Mouse (Mus musculus): ENCODE measurements around the gene Mink1.

Mink1 gene

GRCm38 (mm10) chr11:70594253-70594989, 31.7 kb downstream of the Mink1 start:
- no peak for DNase-seq (ENCODE audit: low read depth)

DNA sequence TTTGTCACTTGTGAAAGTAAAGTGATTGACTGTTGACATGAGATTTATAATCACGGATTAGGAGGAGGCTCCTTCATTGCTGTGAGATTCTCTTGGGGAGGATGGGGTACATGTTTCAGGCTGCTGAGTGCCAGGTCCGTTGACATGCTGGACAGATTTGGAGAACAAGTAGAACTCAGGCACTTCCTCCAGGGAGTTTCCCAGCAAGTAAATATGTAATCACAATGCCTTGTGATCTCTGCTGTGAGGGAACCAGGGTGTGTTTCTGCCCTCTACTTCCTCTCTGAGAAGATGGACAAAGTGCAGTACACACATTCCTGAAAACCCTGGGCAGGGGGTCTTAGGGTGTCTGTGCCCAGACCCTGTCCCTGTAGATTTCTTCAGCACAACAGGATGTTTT, 33.0 kb downstream of the Mink1 start:
- DNase-seq (ENCODE audit: low read depth): no peak

DNA sequence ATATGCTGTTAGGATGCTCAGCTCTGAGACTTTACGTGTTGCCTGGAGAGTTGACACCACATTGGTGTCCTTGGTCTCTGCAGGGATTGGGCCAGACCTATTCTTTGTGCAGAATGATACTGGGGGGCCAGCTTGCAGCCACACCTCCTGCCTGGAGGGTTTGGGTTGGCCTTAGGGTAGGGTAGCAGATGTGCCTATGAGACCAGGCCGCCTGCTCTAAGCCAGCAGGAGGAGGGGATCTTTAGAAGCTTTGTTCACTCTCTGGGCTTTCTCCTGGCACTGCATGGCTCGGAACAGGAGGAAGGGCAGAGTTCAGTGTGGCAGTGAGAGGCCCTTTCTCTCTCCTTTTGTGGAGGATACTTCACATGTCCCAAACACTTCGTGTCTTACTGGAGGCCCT, 33.4 kb downstream of the Mink1 start:
- no peak for DNase-seq (ENCODE audit: low read depth)

DNA sequence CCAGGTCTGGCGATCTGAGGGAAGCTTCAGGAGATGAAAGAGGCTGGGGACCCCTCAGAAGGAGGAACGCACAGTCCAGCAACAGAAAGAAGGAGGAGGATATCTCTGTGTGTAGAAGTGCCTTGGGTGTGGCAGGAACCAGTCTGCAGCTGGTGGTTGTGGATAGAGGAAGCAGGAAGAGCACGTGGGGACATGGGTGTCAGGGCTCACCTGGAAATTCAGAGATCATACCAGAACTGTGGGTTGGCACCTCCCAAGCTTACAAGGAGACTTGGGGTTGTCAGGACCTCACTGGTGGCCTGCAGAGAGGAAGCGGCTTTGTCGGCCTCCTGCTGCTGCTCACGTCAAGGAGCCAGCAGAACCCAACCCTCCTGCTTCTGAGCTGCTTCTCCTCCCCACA, 34.6 kb downstream of the Mink1 start:
- no peak for DNase-seq (ENCODE audit: low read depth)

DNA sequence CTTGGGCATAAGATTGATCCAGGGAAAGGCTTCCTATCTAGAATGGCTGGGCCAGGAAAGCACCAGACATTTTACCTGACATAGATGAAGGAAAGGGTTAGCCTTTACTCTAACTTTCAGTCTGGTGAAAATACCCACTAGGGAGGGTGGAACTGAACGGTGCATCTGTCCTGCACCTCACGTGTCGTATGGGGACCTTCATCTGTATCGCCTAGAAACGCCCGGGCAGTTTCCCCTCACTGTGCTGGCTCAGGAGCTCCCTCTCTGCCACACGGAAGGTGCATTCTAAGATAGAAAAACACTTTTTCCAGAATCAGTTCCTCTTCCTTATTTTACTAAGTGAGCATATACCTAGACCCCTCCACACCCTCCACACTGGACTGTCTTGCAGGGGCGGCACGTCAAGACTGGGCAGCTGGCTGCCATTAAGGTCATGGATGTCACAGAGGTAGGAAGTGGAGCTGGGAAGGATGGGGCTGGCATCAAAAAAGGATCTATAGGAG, 35.8 kb downstream of the Mink1 start:
- no peak for DNase-seq (ENCODE audit: low read depth)

DNA sequence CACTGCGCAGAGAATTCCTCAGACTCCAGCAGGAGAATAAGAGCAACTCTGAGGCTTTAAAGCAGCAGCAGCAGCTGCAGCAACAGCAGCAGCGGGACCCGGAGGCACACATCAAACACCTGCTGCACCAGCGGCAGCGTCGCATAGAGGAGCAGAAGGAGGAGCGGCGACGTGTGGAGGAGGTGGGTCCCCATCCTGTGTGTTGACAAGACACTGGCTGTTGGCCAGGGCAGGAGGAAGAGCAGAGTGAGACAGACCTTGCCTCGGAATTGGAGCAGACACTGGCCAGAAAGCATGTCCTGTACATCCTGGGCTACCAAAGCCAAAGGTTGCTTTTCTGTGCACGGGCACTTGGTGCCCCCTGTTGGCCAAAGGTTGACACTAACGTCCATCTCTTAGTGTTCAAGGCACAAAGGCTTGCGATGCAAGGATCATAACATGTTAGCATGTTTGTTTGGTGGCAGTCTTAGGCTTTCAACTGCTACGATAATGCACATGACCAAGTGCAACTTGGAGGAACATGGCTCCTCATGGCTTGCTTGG, 42.4 kb downstream of the Mink1 start:
- peak; percentile 44 for DNase-seq (ENCODE audit: low read depth)

- no peak for DNase-seq (ENCODE audit: low read depth)
These were observed 44.0 kb downstream of the Mink1 start for GRCm38 (mm10) chr11:70606717-70607116.

DNA sequence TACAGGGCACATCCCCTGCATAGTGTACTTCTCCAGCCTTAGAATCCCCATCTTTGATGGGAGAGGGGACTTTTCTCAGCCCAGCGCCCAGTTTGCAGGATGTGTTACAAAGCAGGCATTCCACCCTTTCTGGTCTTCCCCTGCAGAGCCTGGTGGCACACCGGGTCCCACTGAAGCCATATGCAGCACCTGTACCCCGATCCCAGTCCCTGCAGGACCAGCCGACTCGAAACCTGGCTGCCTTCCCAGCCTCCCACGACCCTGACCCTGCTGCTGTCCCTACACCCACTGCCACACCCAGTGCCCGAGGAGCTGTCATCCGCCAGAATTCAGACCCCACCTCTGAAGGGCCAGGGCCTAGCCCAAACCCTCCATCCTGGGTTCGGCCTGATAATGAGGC, 44.9 kb downstream of the Mink1 start:
- no peak for DNase-seq (ENCODE audit: low read depth)

- no peak for DNase-seq (ENCODE audit: low read depth)
These were observed 45.8 kb downstream of the Mink1 start for GRCm38 (mm10) chr11:70608381-70609066.

- no peak for DNase-seq (ENCODE audit: low read depth)
These were observed 48.1 kb downstream of the Mink1 start for GRCm38 (mm10) chr11:70610752-70611151.

DNA sequence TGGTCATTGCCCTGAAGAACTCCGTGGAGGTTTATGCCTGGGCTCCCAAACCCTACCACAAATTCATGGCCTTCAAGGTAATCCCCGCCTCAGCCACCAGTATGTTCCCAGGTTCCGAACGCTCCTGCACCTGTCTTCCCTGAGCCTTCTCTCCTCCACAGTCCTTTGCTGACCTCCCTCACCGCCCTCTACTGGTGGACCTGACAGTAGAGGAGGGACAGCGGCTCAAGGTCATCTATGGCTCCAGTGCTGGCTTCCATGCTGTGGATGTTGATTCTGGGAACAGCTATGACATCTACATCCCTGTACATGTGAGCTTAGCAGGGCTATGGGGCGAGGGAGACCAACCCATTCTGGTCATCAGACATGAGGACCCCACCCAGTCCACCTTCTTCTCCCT, 49.8 kb downstream of the Mink1 start:
- DNase-seq (ENCODE audit: low read depth): no peak

DNA sequence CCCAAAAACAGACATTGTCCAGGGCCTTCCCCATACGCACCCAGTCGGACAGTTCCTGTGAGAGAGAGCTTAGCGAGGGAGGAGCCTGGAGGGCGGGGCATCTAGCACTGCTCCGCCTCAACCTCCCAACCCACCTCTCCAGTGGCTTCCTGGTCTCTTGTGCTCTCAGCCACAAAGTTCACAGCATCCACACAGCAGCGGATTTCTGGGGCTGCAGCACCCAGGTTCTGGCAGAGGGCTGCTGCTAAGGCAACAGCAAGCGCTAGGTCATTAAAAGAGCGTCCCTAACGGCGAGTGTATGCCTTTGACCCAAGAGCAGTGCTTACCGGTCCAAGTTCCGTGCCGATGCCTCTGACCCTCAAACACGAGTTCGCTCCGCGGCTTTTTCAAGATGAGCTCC, 52.4 kb downstream of the Mink1 start:
- DNase-seq (ENCODE audit: low read depth): peak; percentile 39

- DNase-seq (ENCODE audit: low read depth): no peak
These were observed 52.9 kb downstream of the Mink1 start, which contains the start of gene 4930544D05Rik for GRCm38 (mm10) chr11:70615516-70616093. Gene 4930544D05Rik (plus strand): TSS chr11:70615848.

DNA sequence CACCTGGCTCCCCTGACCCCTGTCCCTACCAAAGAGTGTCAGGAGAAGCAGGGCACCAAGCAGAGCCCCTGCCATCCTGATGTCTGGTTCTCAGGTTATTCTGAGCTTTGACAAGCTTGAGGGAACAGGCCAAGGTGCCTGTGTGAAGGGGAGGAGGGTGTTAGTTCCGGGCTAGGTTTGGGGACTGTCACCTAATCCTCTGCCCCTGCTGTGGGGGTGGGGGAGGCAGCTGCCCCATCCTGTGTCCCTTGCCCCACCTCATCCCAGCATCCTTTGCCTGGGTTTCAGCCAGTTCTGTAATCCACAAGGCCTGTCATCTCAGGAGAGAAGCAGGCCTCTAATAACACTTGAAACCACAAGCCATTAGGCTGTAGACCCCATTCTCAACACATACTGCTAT, 56.4 kb downstream of the Mink1 start, which contains the start of gene Chrne:
Chrne (minus strand) TSS at position 116 of the 400 bp plus-strand sequence.
- DNase-seq (ENCODE audit: low read depth): no peak

DNA sequence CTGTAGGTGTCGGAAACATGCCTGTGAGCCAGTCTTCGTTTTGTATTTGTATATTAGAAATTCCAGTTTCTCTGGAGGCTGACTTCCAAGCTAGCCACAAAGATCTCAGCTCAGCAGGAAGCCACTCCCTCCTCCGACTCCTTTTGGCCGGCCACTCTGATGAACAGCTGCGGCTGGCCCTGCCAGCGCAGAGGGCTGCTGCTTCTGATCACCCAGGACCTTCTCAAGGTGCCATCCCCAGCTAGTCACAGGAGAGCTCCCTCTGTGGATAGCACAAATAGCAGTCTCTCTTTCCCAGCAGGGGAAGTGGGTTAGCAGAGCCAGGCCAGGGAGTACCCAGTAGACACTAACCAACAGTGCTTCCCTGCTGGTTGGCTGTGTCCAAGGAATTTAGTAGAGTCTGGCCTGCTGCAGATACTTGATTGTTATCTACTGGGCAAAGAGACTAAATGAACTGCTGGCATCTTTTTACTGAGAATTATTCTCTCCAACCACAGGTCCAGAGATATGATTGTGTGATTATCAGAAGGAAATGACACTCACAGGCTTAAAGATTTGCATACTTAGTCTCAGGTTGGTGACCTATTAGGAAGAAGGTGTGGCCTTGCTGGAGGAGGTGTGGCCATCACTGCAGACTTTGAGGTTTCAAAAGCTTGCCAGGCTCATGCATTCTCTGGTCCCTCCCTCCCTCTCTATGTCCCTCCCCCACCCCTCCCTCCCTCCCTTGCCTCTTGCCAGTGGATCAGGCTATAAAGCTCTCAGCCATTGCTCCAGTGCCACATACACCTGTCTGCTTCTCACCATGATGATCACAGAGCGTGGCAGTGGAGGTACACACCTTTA, 59.5 kb downstream of the Mink1 start:
- DNase-seq (ENCODE audit: low read depth): peak; percentile 40

DNA sequence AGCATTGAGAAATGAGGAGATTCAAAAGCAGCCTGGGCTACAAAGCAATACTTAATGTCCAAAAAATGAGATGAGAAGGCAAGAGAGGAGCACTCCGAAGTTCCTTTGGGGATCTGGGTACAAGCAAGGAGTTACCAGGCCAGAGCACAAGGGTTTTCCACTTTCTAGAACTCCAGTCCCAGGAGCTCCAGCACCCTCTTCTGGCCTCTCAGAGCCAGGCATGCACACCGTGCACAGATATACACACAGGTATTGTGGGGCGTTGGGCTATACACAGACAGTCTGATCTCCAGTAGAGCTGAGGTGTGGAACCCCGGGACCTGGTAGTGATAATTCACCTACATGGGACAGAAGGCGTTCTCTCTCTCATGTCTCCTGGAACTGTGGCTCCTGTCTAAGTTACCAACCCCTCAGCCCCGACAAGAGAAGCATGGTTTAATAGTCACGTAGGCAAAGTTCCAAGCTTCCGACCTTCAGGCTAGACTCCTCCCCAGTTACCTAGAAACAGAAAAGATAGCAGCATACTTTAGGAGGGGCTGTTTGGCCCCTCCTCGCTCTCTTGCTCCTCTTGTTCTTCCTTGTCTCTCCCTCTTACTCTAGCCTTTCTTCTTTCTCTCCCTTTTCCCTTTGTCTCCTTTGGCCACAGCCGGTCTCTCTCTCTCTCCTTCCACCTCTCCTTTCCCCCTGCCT, 60.5 kb downstream of the Mink1 start:
- no peak for DNase-seq (ENCODE audit: low read depth)

DNA sequence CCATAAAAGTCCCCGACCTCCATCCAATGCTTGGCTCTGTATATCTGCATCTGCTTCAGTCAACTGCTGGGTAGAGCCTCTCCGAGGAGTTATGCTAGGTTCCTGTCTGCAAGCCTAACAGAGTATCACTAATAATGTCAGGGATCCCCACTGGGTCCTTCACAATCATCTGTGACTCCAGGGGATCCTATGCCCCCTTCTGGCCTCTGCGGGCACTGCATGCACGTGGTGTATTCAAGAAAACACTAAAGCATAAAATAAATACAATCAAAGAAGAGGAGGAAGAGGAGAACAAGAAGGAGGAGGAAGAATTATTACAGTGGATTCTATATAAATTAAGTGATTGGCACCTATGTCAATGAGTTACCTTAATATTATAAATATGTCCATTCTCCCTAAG, 62.8 kb downstream of the Mink1 start:
- no peak for DNase-seq (ENCODE audit: low read depth)

DNA sequence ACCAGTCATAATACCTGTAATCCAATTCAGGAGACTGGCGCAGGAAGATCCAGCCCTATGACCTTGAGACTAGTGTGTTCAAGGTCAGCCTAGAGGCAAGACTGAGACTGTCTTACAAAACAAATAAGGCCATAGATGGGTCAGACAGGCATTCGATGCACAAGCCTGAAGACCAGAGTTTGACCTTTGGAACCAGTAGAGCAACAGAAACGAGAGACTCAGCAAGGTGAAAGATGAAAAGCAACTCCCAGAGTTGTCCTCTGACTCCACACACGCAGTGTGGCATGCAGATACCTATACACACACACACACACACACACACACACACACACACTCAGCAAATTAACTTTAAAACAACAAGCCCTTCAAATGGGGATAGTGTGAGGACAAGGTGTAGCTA, 64.2 kb downstream of the Mink1 start:
- no peak for DNase-seq (ENCODE audit: low read depth)

DNA sequence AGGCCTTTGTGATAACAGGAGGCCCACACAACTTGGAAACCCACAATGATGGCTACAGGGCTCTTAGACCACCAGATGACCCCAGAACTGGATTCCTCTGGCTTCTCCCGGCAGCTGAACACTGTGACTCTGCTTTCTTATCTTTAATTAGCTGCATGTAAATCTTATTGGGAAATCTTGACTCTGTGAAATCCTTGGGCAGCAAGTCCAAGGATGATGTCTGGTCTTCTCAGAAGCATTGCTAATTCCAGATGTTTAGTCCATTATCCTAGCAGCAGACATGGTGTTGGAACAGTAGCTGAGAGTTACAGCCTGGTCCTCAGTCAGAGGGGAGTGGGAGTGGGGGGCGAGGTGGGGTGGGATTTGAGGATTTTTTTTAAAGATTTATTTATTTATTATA, 65.8 kb downstream of the Mink1 start:
- DNase-seq (ENCODE audit: low read depth): no peak

DNA sequence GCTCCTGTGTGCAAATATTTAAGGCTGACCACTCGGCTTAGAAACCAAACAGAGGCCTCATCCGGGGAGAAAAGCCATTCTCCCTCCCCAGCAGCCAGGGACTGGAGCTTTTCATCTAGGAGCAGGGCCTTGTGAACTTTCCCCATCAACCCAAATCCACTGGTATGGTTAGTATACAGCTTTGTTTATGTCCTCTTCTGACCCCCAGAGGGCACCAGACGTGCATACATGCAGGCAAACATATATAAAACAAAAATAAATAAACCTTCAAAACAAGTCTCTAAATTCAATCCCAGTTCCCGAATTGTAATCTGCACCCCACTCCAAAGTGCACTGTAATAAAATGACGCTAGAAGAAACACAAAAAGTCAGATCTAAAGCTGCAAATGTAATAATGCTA, 66.9 kb downstream of the Mink1 start:
- DNase-seq (ENCODE audit: low read depth): no peak

GRCm38 (mm10) chr11:70630129-70630528, 67.4 kb downstream of the Mink1 start:
- DNase-seq (ENCODE audit: low read depth): no peak
